Mouse (Mus musculus) liver, embryonic 15.5 days (tissue): ENCODE measurements around the gene Gcnt2. TPM values are rescaled to one million over a fixed set of nuclear protein-coding genes. Genes with fewer than 3 reads are reported as not detected.

Experiments used
- ATAC-seq: fragments of 200-750 bp; cut with Nextera tagmentation; 2 replicates; pipeline ENCODE4 v1.8.0; 2017; ENCODE audit warnings: moderate number of reproducible peaks, mild to moderate bottlenecking, moderate library complexity; ENCODE audit not compliant: insufficient read depth
- H3K27ac ChIP-seq: fragments of 300-500 bp; sonication (generic); replicated peaks from 2 replicates; pipeline ENCODE4 v1.5.1; 2015; ENCODE audit warnings: mild to moderate bottlenecking, inconsistent platforms
- H3K27me3 ChIP-seq: fragments of 300-500 bp; sonication (generic); 2 replicates; pipeline ENCODE4 v1.6.1; 2015; ENCODE audit warnings: mild to moderate bottlenecking, inconsistent platforms
- H3K36me3 ChIP-seq: fragments of 300-500 bp; sonication (generic); replicated peaks from 2 replicates; pipeline ENCODE4 v1.6.1; 2015; ENCODE audit warnings: moderate library complexity, mild to moderate bottlenecking, inconsistent platforms
- H3K4me1 ChIP-seq: fragments of 300-500 bp; sonication (generic); replicated peaks from 2 replicates; pipeline ENCODE4 v1.6.1; 2015; ENCODE audit warnings: inconsistent platforms
- H3K4me2 ChIP-seq: fragments of 300-500 bp; sonication (generic); 2 replicates; pipeline ENCODE4 v1.6.1; 2015; ENCODE audit warnings: moderate library complexity, mild to moderate bottlenecking, inconsistent platforms
- H3K4me3 ChIP-seq: fragments of 300-500 bp; sonication (generic); replicated peaks from 2 replicates; pipeline ENCODE4 v1.5.1; 2015; ENCODE audit warnings: mild to moderate bottlenecking, inconsistent platforms
- H3K9ac ChIP-seq: fragments of 300-500 bp; sonication (generic); 2 replicates; pipeline ENCODE4 v1.6.1; 2015; ENCODE audit warnings: moderate library complexity, mild to moderate bottlenecking, inconsistent platforms
- H3K9me3 ChIP-seq: fragments of 300-500 bp; sonication (generic); replicated peaks from 2 replicates; pipeline ENCODE4 v1.6.1; 2016; ENCODE audit warnings: inconsistent platforms
- WGBS: fragments of 180-500 bp; shearing (Covaris S2); methylation state at CpG from one replicate; pipeline ENCODE4 v1.1.7; 2015; ENCODE audit warnings: mixed read lengths; ENCODE audit not compliant: insufficient replicate concordance; 5-methylcytosine and 5-hydroxymethylcytosine counted together
- polyA plus RNA-seq: library from polyadenylated mRNA; unstranded; fragments of >200 nt; fragmentation: Nextera tagmentation; extraction: Ambion mirVana; gene quantifications from 2 replicates; pipeline ENCODE4 v1.2.1, GENCODE M21; 2015

Gene Gcnt2
- polyA plus RNA-seq, result 1.6 TPM in 2 replicates

- Histone ChIP-seq H3K9ac (no peak within 1 kb of the TSS), H3K36me3 (no peaks in the 10 kb centered on the region), H3K4me2 (peak within 1 kb of the TSS; percentile 59), H3K9me3 (no peaks in the 10 kb centered on the region), H3K27me3 (no peaks in the 10 kb centered on the region), H3K4me1 (peaks cover 9% of the 10 kb centered on the region; the same call in 1 of the 2 replicates), H3K27ac (peak within 1 kb of the TSS; percentile 72), H3K4me3 (peak within 1 kb of the TSS; percentile 44)
- peak; percentile 85 for ATAC-seq
- 14% methylated on average over 22 of the region's 22 CpGs for WGBS
Observed at GRCm38 (mm10) chr13:40859652-40860399, at the start of gene Gcnt2. Gene Gcnt2, plus strand, starts transcription at chr13:40859754.

DNA sequence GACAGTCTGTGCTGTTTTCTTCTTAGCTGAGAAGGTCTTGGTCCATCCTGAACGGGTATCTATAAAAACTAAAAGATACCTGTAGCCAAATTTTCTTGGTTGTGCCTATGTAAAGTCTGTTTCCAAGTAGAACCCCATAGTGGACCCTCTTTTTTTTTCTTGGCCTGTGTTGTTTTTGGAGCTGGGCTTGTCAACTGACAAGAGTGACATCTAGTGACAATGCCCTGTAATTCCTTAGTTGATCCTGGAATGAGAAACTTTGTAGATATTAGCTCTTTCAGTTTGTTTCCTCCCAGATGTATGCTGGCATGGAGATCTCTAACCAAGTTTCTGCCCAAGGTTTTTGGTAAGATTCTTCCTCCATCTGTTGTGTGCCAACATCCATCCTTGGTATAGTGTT lies 38.9 kb upstream of the Gcnt2 start:
- no peak for ATAC-seq
- WGBS, result 43% methylated on average over 1 of the region's 1 CpGs
- no peak overlapping the region for H3K27ac ChIP-seq
- no peaks in the 10 kb centered on the region for H3K9me3 ChIP-seq
- H3K27me3 ChIP-seq, result no peaks in the 10 kb centered on the region
- no peaks in the 10 kb centered on the region for H3K36me3 ChIP-seq
- H3K4me3 ChIP-seq, result no peak overlapping the region
- H3K9ac ChIP-seq, result no peak overlapping the region
- H3K4me2 ChIP-seq, result no peak overlapping the region
- H3K4me1 ChIP-seq, result no peaks in the 10 kb centered on the region

DNA sequence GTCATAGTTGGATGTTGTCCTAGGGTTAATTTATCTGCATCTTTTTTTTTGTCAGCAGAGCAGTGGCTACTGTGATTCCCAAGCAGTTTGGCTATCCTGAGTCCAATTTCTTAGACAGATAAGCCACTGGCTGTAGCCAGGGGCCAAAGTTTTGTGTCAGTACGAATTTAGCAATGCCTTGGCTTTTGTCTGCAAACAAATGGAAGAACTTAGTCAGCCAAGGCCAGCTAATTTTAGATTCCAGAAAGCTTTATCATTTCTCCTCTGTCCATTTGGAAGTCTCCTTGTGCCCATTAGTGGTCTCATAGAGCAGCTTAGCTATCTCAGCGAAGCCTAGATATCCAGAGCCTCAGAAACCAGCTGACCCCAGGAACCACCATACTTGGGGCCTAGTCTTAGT lies 37.6 kb upstream of the Gcnt2 start:
- no peaks in the 10 kb centered on the region for H3K36me3 ChIP-seq
- no peaks in the 10 kb centered on the region for H3K4me1 ChIP-seq
- H3K4me2 ChIP-seq, result no peak overlapping the region
- H3K27me3 ChIP-seq, result no peaks in the 10 kb centered on the region
- no peak for ATAC-seq
- no peak overlapping the region for H3K9ac ChIP-seq
- H3K4me3 ChIP-seq, result no peak overlapping the region
- H3K27ac ChIP-seq, result no peak overlapping the region
- 38% methylated on average over 2 of the region's 2 CpGs for WGBS
- H3K9me3 ChIP-seq, result no peaks in the 10 kb centered on the region

DNA sequence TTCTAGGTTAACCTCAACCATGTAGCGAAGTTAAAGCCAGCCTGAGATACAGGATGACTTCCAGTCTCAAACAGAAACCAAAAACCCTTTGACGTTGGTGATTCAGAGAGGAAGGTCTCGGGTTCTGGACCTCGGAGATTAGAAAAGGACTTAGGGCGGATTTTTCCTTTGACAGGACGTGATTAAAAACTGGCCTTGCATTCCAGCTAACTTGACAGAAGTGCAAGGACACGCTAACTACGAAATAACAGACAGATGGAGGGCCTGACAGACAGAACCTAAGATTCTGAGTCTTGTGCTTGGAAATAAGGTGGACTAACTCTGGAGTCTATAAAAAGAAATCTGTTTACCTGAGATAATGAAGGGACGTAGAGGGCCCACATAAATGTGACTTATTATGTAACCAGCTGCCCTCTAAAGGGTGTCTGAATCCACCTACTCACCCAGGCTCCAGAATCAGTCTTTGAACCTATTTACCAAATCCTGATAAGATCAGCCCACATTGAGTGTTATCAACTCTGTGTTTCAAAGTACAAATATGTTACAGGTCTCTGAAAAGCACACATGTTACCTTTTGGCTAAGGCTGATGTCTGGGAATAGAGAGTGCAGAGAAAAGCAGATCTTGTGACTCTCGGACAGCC lies 18.3 kb upstream of the Gcnt2 start:
- Histone ChIP-seq H3K36me3 (no peaks in the 10 kb centered on the region), H3K9me3 (no peaks in the 10 kb centered on the region), H3K27me3 (no peaks in the 10 kb centered on the region), H3K4me1 (peaks cover 3% of the 10 kb centered on the region), H3K4me3 (no peak overlapping the region), H3K4me2 (no peak overlapping the region), H3K9ac (no peak overlapping the region), H3K27ac (peak overlapping the region; percentile 69)
- 38% methylated on average over 10 of the region's 10 CpGs for WGBS
- peak; percentile 71 for ATAC-seq

DNA sequence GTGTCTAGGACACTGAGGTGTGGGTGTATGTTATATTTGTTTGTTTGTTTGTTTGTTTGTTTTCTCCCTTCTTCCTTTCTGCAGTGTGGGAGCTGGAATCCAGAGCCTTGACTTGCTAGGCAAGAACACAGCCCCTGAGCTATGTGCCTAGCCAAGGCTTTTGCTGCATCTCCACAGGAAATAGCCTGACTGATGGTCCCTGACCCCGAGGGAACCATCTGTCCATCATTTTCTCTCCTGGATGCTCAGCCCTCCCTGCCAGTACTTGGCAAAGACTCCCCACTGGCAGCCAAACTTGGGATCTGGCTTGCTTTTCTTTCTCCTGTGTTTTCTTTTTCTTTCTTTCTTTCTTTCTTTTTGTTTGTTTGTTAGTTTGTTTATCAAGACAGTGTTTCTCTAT lies 17.4 kb upstream of the Gcnt2 start:
- no peak overlapping the region for H3K4me3 ChIP-seq
- H3K9ac ChIP-seq, result no peak overlapping the region
- H3K27ac ChIP-seq, result peak overlapping the region; percentile 69
- H3K4me2 ChIP-seq, result no peak overlapping the region
- no peak for ATAC-seq
- no peaks in the 10 kb centered on the region for H3K9me3 ChIP-seq
- WGBS, result 19% methylated on average over 1 of the region's 1 CpGs
- no peaks in the 10 kb centered on the region for H3K36me3 ChIP-seq
- peaks cover 5% of the 10 kb centered on the region for H3K4me1 ChIP-seq
- H3K27me3 ChIP-seq, result no peaks in the 10 kb centered on the region

DNA sequence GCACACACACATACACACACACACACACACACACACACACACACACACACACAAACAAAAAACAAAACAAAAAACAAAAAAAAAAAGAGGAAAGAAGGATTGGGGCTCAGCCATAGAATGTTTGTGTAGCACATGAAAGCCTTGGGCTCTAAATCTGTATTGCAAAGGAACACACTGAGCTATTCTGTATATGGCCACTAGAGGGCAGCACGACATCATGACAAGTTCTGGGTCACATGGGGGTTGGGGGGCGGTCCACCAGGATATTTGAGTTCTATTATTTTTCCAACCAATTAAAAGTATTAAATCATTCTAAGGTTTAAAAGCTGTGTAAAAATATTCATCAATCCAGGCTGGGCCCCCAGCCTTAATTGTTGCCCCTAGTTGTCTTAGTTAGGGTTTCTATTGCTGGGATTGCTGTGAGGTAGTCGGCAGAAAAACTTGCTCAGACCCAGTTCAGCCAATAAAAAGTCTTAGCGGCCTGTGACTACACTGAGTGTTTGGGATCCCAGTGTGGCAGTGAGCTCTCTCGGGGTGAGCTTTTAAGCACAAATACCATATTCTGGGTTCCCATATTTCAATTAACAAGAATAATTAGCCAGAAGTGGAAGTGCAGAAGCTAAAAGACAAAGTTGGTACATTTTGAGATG lies 16.0 kb upstream of the Gcnt2 start:
- no peak for ATAC-seq

GRCm38 (mm10) chr13:40844144-40844543 lies 15.4 kb upstream of the Gcnt2 start:
- Histone ChIP-seq H3K9me3 (no peaks in the 10 kb centered on the region), H3K27me3 (no peaks in the 10 kb centered on the region), H3K36me3 (no peaks in the 10 kb centered on the region), H3K4me3 (no peak overlapping the region), H3K4me1 (peaks cover 8% of the 10 kb centered on the region), H3K9ac (no peak overlapping the region), H3K4me2 (no peak overlapping the region), H3K27ac (no peak overlapping the region)
- no peak for ATAC-seq
- 60% methylated on average over 5 of the region's 5 CpGs for WGBS

More for the DNA sequence above, 16.0 kb upstream of the Gcnt2 start:
- Histone ChIP-seq H3K27me3 (no peaks in the 10 kb centered on the region), H3K4me3 (no peak overlapping the region), H3K27ac (no peak overlapping the region), H3K36me3 (no peaks in the 10 kb centered on the region), H3K4me2 (no peak overlapping the region), H3K4me1 (peaks cover 8% of the 10 kb centered on the region), H3K9ac (no peak overlapping the region), H3K9me3 (no peaks in the 10 kb centered on the region)
- 21% methylated on average over 5 of the region's 5 CpGs for WGBS

GRCm38 (mm10) chr13:40845951-40846350 lies 13.6 kb upstream of the Gcnt2 start:
- Histone ChIP-seq H3K4me1 (peaks cover 8% of the 10 kb centered on the region), H3K27me3 (no peaks in the 10 kb centered on the region), H3K27ac (no peak overlapping the region), H3K4me3 (no peak overlapping the region), H3K36me3 (no peaks in the 10 kb centered on the region), H3K9ac (no peak overlapping the region), H3K9me3 (no peaks in the 10 kb centered on the region), H3K4me2 (no peak overlapping the region)
- ATAC-seq, result no peak
- WGBS, result 16% methylated on average over 6 of the region's 6 CpGs

DNA sequence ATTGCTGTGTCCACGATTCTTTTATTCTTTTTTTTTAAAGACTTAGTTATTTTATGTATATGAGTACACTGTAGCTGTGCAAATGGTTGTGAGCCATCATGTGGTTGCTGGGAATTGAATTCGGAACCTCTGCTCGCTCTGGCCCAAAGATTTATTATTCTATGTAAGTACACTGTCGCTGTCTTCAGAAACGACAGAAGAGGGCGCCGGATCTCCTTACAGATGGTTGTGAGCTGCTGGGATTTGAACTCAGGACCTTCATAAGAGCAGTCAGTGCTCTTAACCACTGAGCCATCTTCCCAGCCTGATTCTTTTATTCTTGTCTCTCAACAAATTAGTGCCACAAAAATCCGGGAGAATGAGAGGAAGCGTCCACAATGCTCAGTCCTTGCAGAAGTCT lies 13.2 kb upstream of the Gcnt2 start:
- no peak for ATAC-seq
- H3K9ac ChIP-seq, result no peak overlapping the region
- H3K36me3 ChIP-seq, result no peaks in the 10 kb centered on the region
- H3K4me1 ChIP-seq, result peaks cover 8% of the 10 kb centered on the region
- no peak overlapping the region for H3K4me3 ChIP-seq
- H3K9me3 ChIP-seq, result no peaks in the 10 kb centered on the region
- H3K4me2 ChIP-seq, result no peak overlapping the region
- WGBS, result 35% methylated on average over 9 of the region's 9 CpGs
- H3K27ac ChIP-seq, result no peak overlapping the region
- H3K27me3 ChIP-seq, result no peaks in the 10 kb centered on the region

DNA sequence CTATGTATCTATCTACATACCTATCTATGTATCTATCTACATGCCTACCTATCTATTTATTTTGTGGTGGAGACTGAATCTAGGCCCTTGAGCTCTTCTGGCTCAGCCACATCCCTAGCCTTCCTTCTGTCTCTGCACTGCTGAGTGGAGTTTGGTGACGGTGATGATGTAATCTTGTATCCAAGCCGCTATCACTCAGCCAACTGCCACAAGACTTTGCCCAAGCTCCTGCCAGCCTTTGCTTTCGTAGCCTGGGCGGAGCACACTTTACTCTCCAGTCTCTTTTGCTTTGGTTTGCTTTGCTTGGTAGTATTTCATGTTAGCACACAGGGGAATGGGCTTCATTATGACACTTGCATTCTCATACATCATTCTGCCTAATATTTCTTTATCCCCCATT lies 11.7 kb upstream of the Gcnt2 start:
- no peak overlapping the region for H3K27ac ChIP-seq
- H3K36me3 ChIP-seq, result no peaks in the 10 kb centered on the region
- H3K4me1 ChIP-seq, result peaks cover 8% of the 10 kb centered on the region
- H3K27me3 ChIP-seq, result no peaks in the 10 kb centered on the region
- no peak overlapping the region for H3K9ac ChIP-seq
- no peak overlapping the region for H3K4me2 ChIP-seq
- no peaks in the 10 kb centered on the region for H3K9me3 ChIP-seq
- WGBS, result 15% methylated on average over 4 of the region's 4 CpGs
- H3K4me3 ChIP-seq, result no peak overlapping the region
- ATAC-seq, result no peak

- no peak overlapping the region for H3K27ac ChIP-seq
- peaks cover 18% of the 10 kb centered on the region for H3K4me1 ChIP-seq
- no peak overlapping the region for H3K4me2 ChIP-seq
- no peak overlapping the region for H3K9ac ChIP-seq
- no peak overlapping the region for H3K4me3 ChIP-seq
- WGBS, result 43% methylated on average over 6 of the region's 6 CpGs
- no peaks in the 10 kb centered on the region for H3K27me3 ChIP-seq
- no peaks in the 10 kb centered on the region for H3K36me3 ChIP-seq
- ATAC-seq, result no peak
- H3K9me3 ChIP-seq, result no peaks in the 10 kb centered on the region
Observed at GRCm38 (mm10) chr13:40850686-40851085, 8.9 kb upstream of the Gcnt2 start.
